Mouse (Mus musculus) forebrain, embryonic 16.5 days (tissue): Measurements from ENCODE around the gene Cldn20. TPM values are rescaled to one million over a fixed set of nuclear protein-coding genes. Genes with fewer than 3 reads are reported as not detected.

ENCODE experiments used
- ATAC-seq: fragments of 200-750 bp; cut with Nextera tagmentation; 2 replicates; pipeline ENCODE4 v1.8.0; 2017; ENCODE audit warnings: mild to moderate bottlenecking, moderate library complexity
- H3K27ac ChIP-seq: fragments of 300-500 bp; sonication (generic); 2 replicates; pipeline ENCODE4 v1.5.1; 2014; ENCODE audit warnings: low read length, control low read depth
- H3K27me3 ChIP-seq: fragments of 300-500 bp; sonication (generic); replicated peaks from 2 replicates; pipeline ENCODE4 v1.6.1; 2014; ENCODE audit warnings: low read length; ENCODE audit not compliant: control insufficient read depth, insufficient read depth
- H3K36me3 ChIP-seq: fragments of 300-500 bp; sonication (generic); 2 replicates; pipeline ENCODE4 v1.6.1; 2014; ENCODE audit not compliant: control insufficient read depth, insufficient read depth
- H3K4me1 ChIP-seq: fragments of 300-500 bp; sonication (generic); replicated peaks from 2 replicates; pipeline ENCODE4 v1.6.1; 2014; ENCODE audit warnings: low read length; ENCODE audit not compliant: control insufficient read depth, insufficient read depth
- H3K4me2 ChIP-seq: fragments of 300-500 bp; sonication (generic); 2 replicates; pipeline ENCODE4 v1.6.1; 2014; ENCODE audit warnings: mild to moderate bottlenecking, low read length, control low read depth
- H3K4me3 ChIP-seq: fragments of 300-500 bp; sonication (generic); replicated peaks from 2 replicates; pipeline ENCODE4 v1.5.1; 2014; ENCODE audit warnings: mild to moderate bottlenecking, low read length, control low read depth
- H3K9ac ChIP-seq: fragments of 300-500 bp; sonication (generic); replicated peaks from 2 replicates; pipeline ENCODE4 v1.6.1; 2014; ENCODE audit warnings: low read depth, low read length, control low read depth
- H3K9me3 ChIP-seq: fragments of 300-500 bp; sonication (generic); 2 replicates; pipeline ENCODE4 v1.6.1; 2016; ENCODE audit warnings: low read length; ENCODE audit not compliant: control insufficient read depth
- WGBS: fragments of 180-500 bp; shearing (Covaris S2); extraction: QIAGEN DNeasy Blood & Tissue Kit; methylation state at CpG from one replicate; pipeline ENCODE4 v1.1.7; 2014; 5-methylcytosine and 5-hydroxymethylcytosine counted together
- polyA plus RNA-seq: library from polyadenylated mRNA; unstranded; fragments of >200 nt; fragmentation: Nextera tagmentation; extraction: Ambion mirVana; gene quantifications from 2 replicates; pipeline ENCODE4 v1.2.1, GENCODE M21; 2015

Cldn20 gene
- polyA plus RNA-seq, 1 experiment from 2014 or later, result 1.0 TPM

GRCm38 (mm10) chr17:3496080-3496479 lies 36.3 kb upstream of the Cldn20 start:
- Histone ChIP-seq H3K4me2 (no peak overlapping the region), H3K4me3 (no peak overlapping the region), H3K9me3 (no peaks in the 10 kb centered on the region), H3K27ac (no peak overlapping the region), H3K9ac (no peak overlapping the region), H3K4me1 (peaks cover 4% of the 10 kb centered on the region; the same call in 1 of the 2 replicates), H3K27me3 (no peaks in the 10 kb centered on the region), H3K36me3 (no peaks in the 10 kb centered on the region)
- ATAC-seq, result no peak
- 82% methylated on average over 3 of the region's 3 CpGs for WGBS

DNA sequence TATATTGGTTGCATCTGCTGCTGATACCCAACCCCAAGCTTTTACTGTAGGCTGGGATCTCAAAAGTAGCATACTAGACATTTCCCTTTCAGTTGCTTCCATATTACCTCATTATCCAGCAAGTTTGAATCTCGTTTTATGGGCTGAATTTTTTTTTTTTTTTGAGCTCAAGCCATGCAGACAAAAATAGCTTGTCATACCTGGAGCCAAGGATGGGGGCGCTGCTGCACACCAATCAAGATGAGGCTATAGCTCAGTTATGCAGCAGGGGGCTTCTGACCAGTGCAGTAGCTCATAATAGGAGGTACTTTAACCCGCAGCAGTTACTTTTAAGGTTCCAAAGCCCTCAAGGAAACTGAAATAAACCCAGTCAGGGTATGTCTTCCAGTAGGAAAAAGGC lies 34.3 kb upstream of the Cldn20 start:
- ATAC-seq, result no peak
- WGBS, result 21% methylated on average over 3 of the region's 3 CpGs

GRCm38 (mm10) chr17:3498580-3498979 lies 33.8 kb upstream of the Cldn20 start:
- no peaks in the 10 kb centered on the region for H3K9me3 ChIP-seq
- 88% methylated on average over 3 of the region's 3 CpGs for WGBS

More for the DNA sequence above, 34.3 kb upstream of the Cldn20 start:
- H3K9ac ChIP-seq, result no peak overlapping the region
- no peak overlapping the region for H3K27ac ChIP-seq
- H3K4me1 ChIP-seq, result peaks cover 4% of the 10 kb centered on the region; the same call in 1 of the 2 replicates
- H3K4me2 ChIP-seq, result no peak overlapping the region
- H3K4me3 ChIP-seq, result no peak overlapping the region
- no peaks in the 10 kb centered on the region for H3K27me3 ChIP-seq
- H3K9me3 ChIP-seq, result no peaks in the 10 kb centered on the region
- 0 out of 2 replicates have a peak, but pooled peaks cover 3% of the 10 kb centered on the region for H3K36me3 ChIP-seq

DNA sequence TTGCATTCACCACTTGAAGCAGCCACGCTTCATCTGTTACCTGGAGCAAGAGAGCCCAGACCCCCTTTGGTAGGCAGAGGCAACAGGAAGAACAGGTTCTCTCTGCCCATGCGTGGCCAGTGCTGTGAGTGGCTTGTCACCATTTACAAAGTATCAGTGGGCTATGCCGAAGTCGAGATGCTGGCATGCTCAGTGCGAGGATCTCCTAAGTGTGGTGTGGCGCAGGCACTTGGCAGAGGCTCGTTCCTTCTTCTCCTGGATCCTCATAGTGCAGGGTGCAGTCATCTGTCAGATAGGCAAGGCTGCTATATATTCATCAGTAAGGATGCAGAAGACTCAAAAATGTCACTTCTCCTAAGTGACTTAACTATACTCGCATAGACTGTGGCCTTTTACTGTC lies 32.9 kb upstream of the Cldn20 start:
- H3K9ac ChIP-seq, result no peak overlapping the region
- no peaks in the 10 kb centered on the region for H3K9me3 ChIP-seq
- 89% methylated on average over 8 of the region's 8 CpGs for WGBS
- peaks cover 4% of the 10 kb centered on the region; the same call in 1 of the 2 replicates for H3K4me1 ChIP-seq
- no peak overlapping the region for H3K27ac ChIP-seq
- no peak overlapping the region for H3K4me3 ChIP-seq
- peaks cover 7% of the 10 kb centered on the region; the same call in 1 of the 2 replicates for H3K36me3 ChIP-seq
- no peaks in the 10 kb centered on the region for H3K27me3 ChIP-seq
- no peak for ATAC-seq
- H3K4me2 ChIP-seq, result no peak overlapping the region

More at GRCm38 (mm10) chr17:3498580-3498979, 33.8 kb upstream of the Cldn20 start:
- 0 out of 2 replicates have a peak, but pooled peaks cover 4% of the 10 kb centered on the region for H3K36me3 ChIP-seq
- H3K9ac ChIP-seq, result no peak overlapping the region
- no peak overlapping the region for H3K4me3 ChIP-seq
- H3K4me1 ChIP-seq, result peaks cover 4% of the 10 kb centered on the region; the same call in 1 of the 2 replicates
- ATAC-seq, result no peak
- no peak overlapping the region for H3K27ac ChIP-seq
- no peak overlapping the region for H3K4me2 ChIP-seq
- no peaks in the 10 kb centered on the region for H3K27me3 ChIP-seq

GRCm38 (mm10) chr17:3500076-3500475 lies 32.3 kb upstream of the Cldn20 start:
- H3K36me3 ChIP-seq, result peaks cover 9% of the 10 kb centered on the region; the same call in 1 of the 2 replicates
- no peak overlapping the region for H3K4me3 ChIP-seq
- no peaks in the 10 kb centered on the region for H3K9me3 ChIP-seq
- ATAC-seq, result no peak
- no peaks in the 10 kb centered on the region for H3K27me3 ChIP-seq
- no peak overlapping the region for H3K27ac ChIP-seq
- H3K4me1 ChIP-seq, result peaks cover 4% of the 10 kb centered on the region; the same call in 1 of the 2 replicates
- WGBS, result 85% methylated on average over 6 of the region's 6 CpGs
- H3K4me2 ChIP-seq, result no peak overlapping the region
- H3K9ac ChIP-seq, result no peak overlapping the region

- no peak for ATAC-seq
- H3K27me3 ChIP-seq, result no peaks in the 10 kb centered on the region
- 83% methylated on average over 4 of the region's 4 CpGs for WGBS
Measured at GRCm38 (mm10) chr17:3500936-3501335, 31.4 kb upstream of the Cldn20 start.

GRCm38 (mm10) chr17:3505711-3506110 lies 26.6 kb upstream of the Cldn20 start:
- Histone ChIP-seq H3K36me3 (peaks cover 32% of the 10 kb centered on the region), H3K9ac (no peak overlapping the region), H3K27ac (no peak overlapping the region), H3K4me2 (no peak overlapping the region), H3K4me1 (no peaks in the 10 kb centered on the region), H3K9me3 (no peaks in the 10 kb centered on the region), H3K27me3 (no peaks in the 10 kb centered on the region), H3K4me3 (no peak overlapping the region)
- 72% methylated on average over 1 of the region's 1 CpGs for WGBS
- ATAC-seq, result no peak

More at GRCm38 (mm10) chr17:3500936-3501335, 31.4 kb upstream of the Cldn20 start:
- H3K9ac ChIP-seq, result no peak overlapping the region
- no peaks in the 10 kb centered on the region for H3K9me3 ChIP-seq
- no peaks in the 10 kb centered on the region; the same call in 1 of the 2 replicates for H3K4me1 ChIP-seq
- H3K4me3 ChIP-seq, result no peak overlapping the region
- H3K36me3 ChIP-seq, result peaks cover 16% of the 10 kb centered on the region
- H3K4me2 ChIP-seq, result no peak overlapping the region
- no peak overlapping the region for H3K27ac ChIP-seq

- no peak for ATAC-seq
- Histone ChIP-seq H3K4me2 (no peak overlapping the region), H3K27ac (no peak overlapping the region), H3K4me1 (no peaks in the 10 kb centered on the region), H3K4me3 (no peak overlapping the region), H3K9ac (no peak overlapping the region), H3K36me3 (peaks cover 37% of the 10 kb centered on the region), H3K9me3 (no peaks in the 10 kb centered on the region), H3K27me3 (no peaks in the 10 kb centered on the region)
- 87% methylated on average over 8 of the region's 8 CpGs for WGBS
Measured at GRCm38 (mm10) chr17:3506508-3506907, 25.8 kb upstream of the Cldn20 start.

GRCm38 (mm10) chr17:3509841-3510240 lies 22.5 kb upstream of the Cldn20 start:
- Histone ChIP-seq H3K4me1 (no peaks in the 10 kb centered on the region), H3K4me2 (no peak overlapping the region), H3K27me3 (no peaks in the 10 kb centered on the region), H3K9ac (no peak overlapping the region), H3K27ac (no peak overlapping the region), H3K36me3 (peaks cover 47% of the 10 kb centered on the region), H3K9me3 (no peaks in the 10 kb centered on the region), H3K4me3 (no peak overlapping the region)
- 25% methylated on average over 1 of the region's 1 CpGs for WGBS
- peak; percentile 79 for ATAC-seq

DNA sequence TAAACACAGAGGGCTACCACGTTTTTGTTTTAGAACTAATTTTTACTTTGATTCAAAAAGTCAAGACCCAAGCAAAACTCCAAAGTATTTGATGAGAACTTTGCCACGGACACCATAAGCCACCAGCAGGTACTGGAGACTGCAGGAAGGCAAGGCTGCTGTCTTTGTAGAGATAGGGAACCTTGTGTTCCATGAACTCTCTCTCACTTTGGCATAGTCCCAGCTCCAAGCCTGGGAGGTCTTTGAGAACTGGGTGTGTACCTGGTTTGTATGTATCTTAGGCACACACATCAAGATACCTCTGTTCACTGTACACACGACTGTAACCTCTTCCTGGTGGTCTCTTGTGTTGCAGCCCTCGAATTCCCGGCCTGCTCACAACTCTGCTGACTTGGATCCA lies 18.0 kb upstream of the Cldn20 start:
- peaks cover 40% of the 10 kb centered on the region for H3K36me3 ChIP-seq
- H3K4me2 ChIP-seq, result no peak overlapping the region
- WGBS, result 87% methylated on average over 5 of the region's 5 CpGs
- no peaks in the 10 kb centered on the region for H3K27me3 ChIP-seq
- no peaks in the 10 kb centered on the region for H3K9me3 ChIP-seq
- ATAC-seq, result no peak
- H3K4me3 ChIP-seq, result no peak overlapping the region
- no peak overlapping the region for H3K27ac ChIP-seq
- no peaks in the 10 kb centered on the region for H3K4me1 ChIP-seq
- no peak overlapping the region for H3K9ac ChIP-seq
